Mouse (Mus musculus) embryonic facial prominence, embryonic 15.5 days (tissue): ENCODE results near the gene Fam20a. TPM values are rescaled to one million over a fixed set of nuclear protein-coding genes. Genes with fewer than 3 reads are reported as not detected.

ENCODE experiments used
- ATAC-seq: fragments of 200-750 bp; cut with Nextera tagmentation; 2 replicates; pipeline ENCODE4 v1.8.0; 2017; ENCODE audit warnings: low read depth, moderate TSS enrichment; ENCODE audit not compliant: insufficient number of reproducible peaks, low FRiP score, low TSS enrichment
- H3K27ac ChIP-seq: fragments of 300-500 bp; sonication (generic); replicated peaks from 2 replicates; pipeline ENCODE4 v1.5.1; 2015; ENCODE audit warnings: mild to moderate bottlenecking, inconsistent platforms
- H3K27me3 ChIP-seq: fragments of 300-500 bp; sonication (generic); 2 replicates; pipeline ENCODE4 v1.6.1; 2015; ENCODE audit warnings: inconsistent platforms
- H3K36me3 ChIP-seq: fragments of 300-500 bp; sonication (generic); 2 replicates; pipeline ENCODE4 v1.6.1; 2015; ENCODE audit warnings: mild to moderate bottlenecking, inconsistent platforms
- H3K4me1 ChIP-seq: fragments of 300-500 bp; sonication (generic); 2 replicates; pipeline ENCODE4 v1.6.1; 2015; ENCODE audit warnings: inconsistent platforms
- H3K4me2 ChIP-seq: fragments of 300-500 bp; sonication (generic); replicated peaks from 2 replicates; pipeline ENCODE4 v1.6.1; 2015; ENCODE audit warnings: mild to moderate bottlenecking, inconsistent platforms
- H3K4me3 ChIP-seq: fragments of 300-500 bp; sonication (generic); replicated peaks from 2 replicates; pipeline ENCODE4 v1.5.1; 2015; ENCODE audit warnings: mild to moderate bottlenecking, inconsistent platforms
- H3K9ac ChIP-seq: fragments of 300-500 bp; sonication (generic); 2 replicates; pipeline ENCODE4 v1.6.1; 2015; ENCODE audit warnings: inconsistent platforms
- H3K9me3 ChIP-seq: fragments of 300-500 bp; sonication (generic); replicated peaks from 2 replicates; pipeline ENCODE4 v1.6.1; 2016; ENCODE audit warnings: inconsistent platforms
- WGBS: fragments of 180-500 bp; shearing (Covaris S2); methylation state at CpG from one replicate; pipeline ENCODE4 v1.1.7; 2015; 5-methylcytosine and 5-hydroxymethylcytosine counted together
- polyA plus RNA-seq: library from polyadenylated mRNA; unstranded; fragments of >200 nt; fragmentation: Nextera tagmentation; extraction: Ambion mirVana; gene quantifications from 2 replicates; pipeline ENCODE4 v1.2.1, GENCODE M21; 2015

Gene Fam20a
- polyA plus RNA-seq, 1 experiment from 2014 or later, result 7.6 TPM

GRCm38 (mm10) chr11:109676621-109677373, 45.3 kb downstream of the Fam20a start:
- H3K27ac ChIP-seq, result no peak overlapping the region
- H3K4me3 ChIP-seq, result no peak overlapping the region
- H3K4me2 ChIP-seq, result no peak overlapping the region
- 63% methylated on average over 12 of the region's 12 CpGs for WGBS
- H3K9me3 ChIP-seq, result no peaks in the 10 kb centered on the region
- ATAC-seq, result no peak
- H3K4me1 ChIP-seq, result 0 out of 2 replicates have a peak, but pooled peaks cover 7% of the 10 kb centered on the region
- H3K27me3 ChIP-seq, result no peaks in the 10 kb centered on the region
- H3K9ac ChIP-seq, result no peak overlapping the region
- no peaks in the 10 kb centered on the region for H3K36me3 ChIP-seq

DNA sequence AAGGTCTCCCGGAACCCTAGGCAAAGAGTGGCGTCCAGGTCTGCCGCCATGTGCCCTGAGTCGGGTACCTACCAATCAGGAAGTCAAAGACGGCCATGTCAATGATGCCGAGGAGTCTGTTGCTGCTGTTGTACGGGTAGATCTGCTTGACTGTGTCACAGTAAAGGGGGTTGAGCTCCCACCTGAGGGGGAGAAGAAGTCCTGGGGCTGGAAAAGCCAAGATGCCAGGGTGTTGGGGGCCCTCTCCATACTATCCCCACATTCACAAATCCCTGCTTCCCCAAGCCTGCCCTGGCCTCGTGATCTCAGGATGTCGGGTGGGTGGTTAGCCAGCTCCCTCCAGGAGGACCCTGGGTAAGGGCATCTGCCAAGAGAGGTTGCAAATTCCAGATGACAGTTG, 46.3 kb downstream of the Fam20a start:
- no peak overlapping the region for H3K9ac ChIP-seq
- no peak overlapping the region for H3K27ac ChIP-seq
- no peak overlapping the region for H3K4me3 ChIP-seq
- ATAC-seq, result no peak
- H3K27me3 ChIP-seq, result no peaks in the 10 kb centered on the region
- peaks cover 16% of the 10 kb centered on the region for H3K4me1 ChIP-seq
- H3K36me3 ChIP-seq, result no peaks in the 10 kb centered on the region
- no peaks in the 10 kb centered on the region for H3K9me3 ChIP-seq
- WGBS, result 89% methylated on average over 9 of the region's 9 CpGs
- no peak overlapping the region for H3K4me2 ChIP-seq

- Histone ChIP-seq H3K4me2 (no peak overlapping the region), H3K4me3 (no peak overlapping the region), H3K9ac (no peak overlapping the region), H3K27ac (no peak overlapping the region), H3K9me3 (no peaks in the 10 kb centered on the region), H3K4me1 (peaks cover 20% of the 10 kb centered on the region), H3K36me3 (no peaks in the 10 kb centered on the region), H3K27me3 (no peaks in the 10 kb centered on the region)
- 86% methylated on average over 3 of the region's 3 CpGs for WGBS
- ATAC-seq, result no peak
These were observed 46.9 kb downstream of the Fam20a start for GRCm38 (mm10) chr11:109675208-109675607.

DNA sequence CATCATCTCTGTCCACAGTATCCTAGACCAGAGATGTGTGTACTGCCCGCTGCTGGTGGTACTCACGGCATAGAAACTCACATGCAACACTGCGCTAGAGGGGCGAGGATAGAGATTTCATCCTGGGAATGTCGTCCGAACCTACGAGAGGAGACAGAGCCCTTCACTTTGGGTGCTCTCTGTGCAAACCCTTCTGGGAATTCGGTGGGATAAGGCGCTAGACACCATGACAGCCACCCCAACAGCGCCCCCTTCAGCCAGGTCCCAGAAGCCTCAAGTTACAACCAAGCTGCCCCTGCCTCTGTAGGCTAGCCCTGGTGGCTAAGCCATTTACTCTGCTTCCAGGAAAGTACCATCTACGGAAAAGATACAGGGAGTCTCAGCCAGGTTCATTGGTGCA, 47.5 kb downstream of the Fam20a start:
- H3K36me3 ChIP-seq, result no peaks in the 10 kb centered on the region
- H3K9me3 ChIP-seq, result no peaks in the 10 kb centered on the region
- H3K4me2 ChIP-seq, result no peak overlapping the region
- ATAC-seq, result no peak
- no peak overlapping the region for H3K27ac ChIP-seq
- peaks cover 20% of the 10 kb centered on the region for H3K4me1 ChIP-seq
- no peak overlapping the region for H3K9ac ChIP-seq
- H3K27me3 ChIP-seq, result no peaks in the 10 kb centered on the region
- no peak overlapping the region for H3K4me3 ChIP-seq
- WGBS, result 79% methylated on average over 11 of the region's 11 CpGs

GRCm38 (mm10) chr11:109673741-109674140, 48.3 kb downstream of the Fam20a start:
- H3K9ac ChIP-seq, result no peak overlapping the region
- no peak overlapping the region for H3K4me2 ChIP-seq
- no peaks in the 10 kb centered on the region for H3K9me3 ChIP-seq
- 77% methylated on average over 7 of the region's 7 CpGs for WGBS
- H3K27me3 ChIP-seq, result no peaks in the 10 kb centered on the region
- peaks cover 20% of the 10 kb centered on the region for H3K4me1 ChIP-seq
- no peaks in the 10 kb centered on the region for H3K36me3 ChIP-seq
- ATAC-seq, result no peak
- no peak overlapping the region for H3K27ac ChIP-seq
- no peak overlapping the region for H3K4me3 ChIP-seq

DNA sequence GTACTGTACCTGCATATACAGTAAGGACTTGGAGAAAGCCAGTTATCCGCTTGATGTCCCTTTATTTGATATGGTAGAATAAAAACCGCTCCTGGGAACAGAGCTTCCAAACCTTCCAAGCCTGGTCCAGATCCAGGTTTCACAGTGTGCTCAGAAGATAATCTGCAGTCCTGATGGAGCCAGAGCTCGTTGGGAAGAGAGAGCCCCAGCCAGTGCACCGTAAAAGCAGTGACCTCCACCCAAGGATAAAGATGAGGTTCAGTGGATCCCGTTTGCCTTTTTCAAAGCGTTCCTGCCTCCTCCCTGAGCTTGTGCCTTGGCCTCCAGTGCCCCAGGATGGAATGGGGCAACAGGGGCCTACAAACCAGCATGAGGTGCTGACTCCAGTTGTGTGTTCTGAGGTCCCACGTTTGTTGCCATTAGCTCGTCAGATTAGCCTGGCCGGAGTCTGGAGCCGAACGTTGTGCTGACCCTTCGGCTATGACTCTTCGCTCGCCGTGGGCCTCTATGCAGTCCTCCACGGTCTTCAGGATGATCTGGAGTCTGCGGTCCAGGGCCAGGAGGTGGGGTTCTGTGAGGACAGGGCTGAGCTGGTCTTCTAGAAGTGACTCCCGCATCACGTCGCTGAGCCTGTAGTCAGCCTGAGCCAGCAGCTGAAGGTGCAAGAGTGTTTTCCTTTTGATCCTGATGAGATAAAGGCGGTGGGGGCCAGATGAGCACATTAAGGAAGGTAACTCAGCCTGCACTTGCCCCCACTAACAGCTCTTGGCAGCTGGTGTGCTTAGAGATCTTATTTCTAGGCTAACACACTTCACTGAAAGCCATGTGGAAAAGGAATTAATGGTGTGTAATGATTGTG, 49.0 kb downstream of the Fam20a start:
- no peak overlapping the region for H3K27ac ChIP-seq
- H3K9ac ChIP-seq, result no peak overlapping the region
- no peak overlapping the region for H3K4me3 ChIP-seq
- H3K9me3 ChIP-seq, result no peaks in the 10 kb centered on the region
- no peak for ATAC-seq
- peaks cover 17% of the 10 kb centered on the region for H3K4me1 ChIP-seq
- no peak overlapping the region for H3K4me2 ChIP-seq
- peaks cover 4% of the 10 kb centered on the region for H3K36me3 ChIP-seq
- H3K27me3 ChIP-seq, result no peaks in the 10 kb centered on the region
- WGBS, result 71% methylated on average over 21 of the region's 21 CpGs

DNA sequence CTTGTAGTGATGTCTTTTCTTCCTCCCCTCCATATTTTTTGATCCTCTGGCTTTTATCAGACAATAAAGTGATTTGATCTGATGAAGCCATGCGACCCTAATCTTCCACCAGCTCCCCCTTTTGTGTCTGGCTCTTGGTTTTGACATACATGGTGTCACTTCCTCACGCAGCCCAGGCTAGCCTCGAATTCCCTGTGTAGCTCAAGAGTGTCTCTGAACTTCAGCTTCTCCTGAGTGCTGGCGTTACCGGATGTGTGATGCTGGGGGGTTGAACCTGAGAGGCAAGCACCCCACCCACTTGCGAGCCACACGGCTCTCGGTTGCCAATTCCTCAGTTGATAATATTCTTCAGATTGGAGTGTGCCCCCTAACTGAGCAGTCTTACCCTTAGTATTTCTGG, 49.7 kb downstream of the Fam20a start:
- no peak for ATAC-seq
- WGBS, result 82% methylated on average over 8 of the region's 8 CpGs
- H3K9ac ChIP-seq, result no peak overlapping the region
- H3K4me1 ChIP-seq, result peaks cover 17% of the 10 kb centered on the region
- no peaks in the 10 kb centered on the region for H3K27me3 ChIP-seq
- no peak overlapping the region for H3K4me2 ChIP-seq
- H3K4me3 ChIP-seq, result no peak overlapping the region
- no peak overlapping the region for H3K27ac ChIP-seq
- peaks cover 11% of the 10 kb centered on the region for H3K36me3 ChIP-seq
- H3K9me3 ChIP-seq, result no peaks in the 10 kb centered on the region

- Histone ChIP-seq H3K4me1 (peaks cover 17% of the 10 kb centered on the region), H3K9me3 (no peaks in the 10 kb centered on the region), H3K36me3 (peaks cover 15% of the 10 kb centered on the region), H3K4me3 (no peak overlapping the region), H3K27me3 (no peaks in the 10 kb centered on the region), H3K27ac (peak overlapping the region; percentile 85), H3K4me2 (no peak overlapping the region), H3K9ac (no peak overlapping the region)
- no peak for ATAC-seq
- WGBS, result 77% methylated on average over 5 of the region's 5 CpGs
These were observed 50.1 kb downstream of the Fam20a start for GRCm38 (mm10) chr11:109672021-109672324.

- Histone ChIP-seq H3K4me3 (no peak overlapping the region), H3K4me1 (peaks cover 17% of the 10 kb centered on the region), H3K9me3 (no peaks in the 10 kb centered on the region), H3K27me3 (no peaks in the 10 kb centered on the region), H3K36me3 (peaks cover 21% of the 10 kb centered on the region), H3K4me2 (no peak overlapping the region), H3K9ac (no peak overlapping the region), H3K27ac (peak overlapping the region; percentile 85)
- 47% methylated on average over 6 of the region's 6 CpGs for WGBS
- ATAC-seq, result peak; percentile 45; the same call in 1 of the 2 replicates
These were observed 50.7 kb downstream of the Fam20a start for GRCm38 (mm10) chr11:109671136-109672020.

- Histone ChIP-seq H3K4me3 (no peak overlapping the region), H3K9ac (no peak overlapping the region), H3K4me2 (no peak overlapping the region), H3K36me3 (peaks cover 31% of the 10 kb centered on the region), H3K4me1 (peaks cover 17% of the 10 kb centered on the region), H3K27me3 (no peaks in the 10 kb centered on the region), H3K27ac (peak overlapping the region; percentile 85), H3K9me3 (no peaks in the 10 kb centered on the region)
- 45% methylated on average over 14 of the region's 14 CpGs for WGBS
- peak; percentile 80 for ATAC-seq
These were observed 51.8 kb downstream of the Fam20a start for GRCm38 (mm10) chr11:109670026-109670916.
